Mouse (Mus musculus): Measurements from ENCODE around the gene Iqsec1. TPM values are rescaled to one million over a fixed set of nuclear protein-coding genes. Genes with fewer than 3 reads are reported as not detected.

The Iqsec1 gene
- total and polyA plus RNA-seq, 3 experiments, result 17.0 to 90.4 (median 83.5) TPM

GRCm38 (mm10) chr6:90848068-90848467, 140.4 kb downstream of the Iqsec1 start:
- Histone ChIP-seq H3K27me3 (replicated peaks) (peaks cover 76% of the 10 kb centered on the region), H3K9ac (ENCODE audit: insufficient read depth, low read depth) (no peak overlapping the region), H3K4me3 (replicated peaks in 1 of 3; ENCODE audit: low read depth in 2 of 3, low read length in 2 of 3, poor library complexity in 1 of 3) (no peak overlapping the region), H3K36me3 (replicated peaks in 1 of 2; ENCODE audit: control insufficient read depth in 1 of 2, insufficient read depth in 1 of 2, low read length in 1 of 2) (no peaks in the 10 kb centered on the region), H3K4me1 (ENCODE audit: control insufficient read depth in 1 of 2, insufficient read depth in 2 of 2) (no peaks in the 10 kb centered on the region), H3K4me2 (ENCODE audit: insufficient read depth, low read depth, poor library complexity, severe bottlenecking) (no peak overlapping the region), H3K79me2 (replicated peaks; ENCODE audit: control insufficient read depth, extremely low read depth, insufficient read depth, poor library complexity, severe bottlenecking) (no peaks in the 10 kb centered on the region), H3K9me3 (replicated peaks; ENCODE audit: low read length) (peaks cover 6% of the 10 kb centered on the region), H3K27ac (ENCODE audit: insufficient read depth, low read depth) (no peak overlapping the region)
- TF ChIP-seq UBTF (IDR thresholded peaks at IDR 0.05; ENCODE audit: low read depth, low read length) (no peak), TBP (conservative IDR thresholded peaks at IDR 0.05; ENCODE audit: low read depth, low read length) (no peak), E2F4 (IDR thresholded peaks at IDR 0.05; ENCODE audit: insufficient replicate concordance, low read depth, low read length) (no peak), RAD21 (IDR thresholded peaks at IDR 0.05; ENCODE audit: low read depth, low read length) (no peak), MYC (IDR thresholded peaks at IDR 0.05; ENCODE audit: low read depth, low read length) (no peak), ZMIZ1 (IDR thresholded peaks at IDR 0.05; ENCODE audit: low read depth, low read length) (no peak), JUND (conservative IDR thresholded peaks at IDR 0.05; ENCODE audit: low read depth, low read length) (no peak), HCFC1 (IDR thresholded peaks at IDR 0.05; ENCODE audit: low read depth, low read length) (no peak), ELF1 (IDR thresholded peaks at IDR 0.05; ENCODE audit: low read depth, low read length) (no peak), POLR2AphosphoS2 (IDR thresholded peaks at IDR 0.05; ENCODE audit: low read depth, low read length) (no peak), GABPA (IDR thresholded peaks at IDR 0.05; ENCODE audit: insufficient replicate concordance, low read depth, low read length) (no peak), ZC3H11A (IDR thresholded peaks at IDR 0.05; ENCODE audit: low read depth, low read length) (no peak), ZKSCAN1 (IDR thresholded peaks at IDR 0.05; ENCODE audit: borderline replicate concordance, low read depth, low read length) (no peak), MAZ (IDR thresholded peaks at IDR 0.05; ENCODE audit: low read depth, low read length) (no peak), PAX5 (IDR thresholded peaks at IDR 0.05; ENCODE audit: low read length) (no peak), ETS1 (conservative IDR thresholded peaks at IDR 0.05; ENCODE audit: low read depth, low read length) (no peak), MXI1 (IDR thresholded peaks at IDR 0.05; ENCODE audit: low read depth, low read length) (no peak)
- in situ Hi-C loops (cut with MboI; ENCODE audit: low pct_ligation_motif_present, low pct_unique_long_range_greater_than_20kb, low sequenced_read_pairs) (no loop called here), dilution Hi-C loops (cut with MboI; ENCODE audit: extremely low pct_ligation_motif_present, extremely low pct_unique_long_range_greater_than_20kb, low sequenced_read_pairs) (no loop called here)
- DNase-seq (ENCODE audit: extremely low read depth), result no peak

GRCm38 (mm10) chr6:90847523-90847922, 141.0 kb downstream of the Iqsec1 start:
- dilution Hi-C loops (cut with MboI; ENCODE audit: extremely low pct_ligation_motif_present, extremely low pct_unique_long_range_greater_than_20kb, low sequenced_read_pairs) (no loop called here), in situ Hi-C loops (cut with MboI; ENCODE audit: low pct_ligation_motif_present, low pct_unique_long_range_greater_than_20kb, low sequenced_read_pairs) (no loop called here)
- Histone ChIP-seq H3K36me3 (replicated peaks in 1 of 2; ENCODE audit: control insufficient read depth in 1 of 2, insufficient read depth in 1 of 2, low read length in 1 of 2) (no peaks in the 10 kb centered on the region), H3K27ac (ENCODE audit: insufficient read depth, low read depth) (no peak overlapping the region), H3K4me1 (ENCODE audit: control insufficient read depth in 1 of 2, insufficient read depth in 2 of 2) (no peaks in the 10 kb centered on the region), H3K79me2 (replicated peaks; ENCODE audit: control insufficient read depth, extremely low read depth, insufficient read depth, poor library complexity, severe bottlenecking) (no peaks in the 10 kb centered on the region), H3K4me2 (ENCODE audit: insufficient read depth, low read depth, poor library complexity, severe bottlenecking) (no peak overlapping the region), H3K27me3 (replicated peaks) (peaks cover 75% of the 10 kb centered on the region), H3K9ac (ENCODE audit: insufficient read depth, low read depth) (no peak overlapping the region), H3K9me3 (replicated peaks; ENCODE audit: low read length) (peaks cover 7% of the 10 kb centered on the region), H3K4me3 (replicated peaks in 1 of 3; ENCODE audit: low read depth in 2 of 3, low read length in 2 of 3, poor library complexity in 1 of 3) (no peak overlapping the region)
- DNase-seq (ENCODE audit: extremely low read depth), result no peak
- TF ChIP-seq E2F4 (IDR thresholded peaks at IDR 0.05; ENCODE audit: insufficient replicate concordance, low read depth, low read length) (no peak), JUND (conservative IDR thresholded peaks at IDR 0.05; ENCODE audit: low read depth, low read length) (no peak), MAX (IDR thresholded peaks at IDR 0.05; ENCODE audit: low read length) (no peak), MAFK (IDR thresholded peaks at IDR 0.05; ENCODE audit: insufficient replicate concordance, low read length) (no peak), CTCF (conservative IDR thresholded peaks at IDR 0.05 in 1 of 2, IDR thresholded peaks at IDR 0.05 in 1 of 2; ENCODE audit: low read depth in 2 of 2, low read length in 2 of 2) (no peak), POLR2AphosphoS2 (IDR thresholded peaks at IDR 0.05; ENCODE audit: low read depth, low read length) (no peak), MEF2A (IDR thresholded peaks at IDR 0.05; ENCODE audit: borderline replicate concordance, low read depth, low read length) (no peak), BHLHE40 (IDR thresholded peaks at IDR 0.05; ENCODE audit: low read depth, low read length) (no peak), CHD1 (IDR thresholded peaks at IDR 0.05; ENCODE audit: low read depth, low read length) (no peak)
